Mouse (Mus musculus) megakaryocyte-erythroid progenitor cell, adult 5-6 weeks (primary cell): ENCODE measurements around the gene Crtc1. TPM values are rescaled to one million over a fixed set of nuclear protein-coding genes. Genes with fewer than 3 reads are reported as not detected.

Experiments
- ATAC-seq: replicated peaks from 2 replicates; pipeline ENCODE4 v1.8.0; 2016; ENCODE audit warnings: mild to moderate bottlenecking, inconsistent platforms; ENCODE audit not compliant: severe bottlenecking, poor library complexity, low FRiP score, low TSS enrichment
- total RNA-seq, 2 experiments: library from RNA; stranded (forward) in 1 of 2; stranded (reverse) in 1 of 2; fragments of 200-1000, 215-1000 nt in 1 of 2; fragments of >200 nt in 1 of 2; fragmentation: Nextera tagmentation in 1 of 2; gene quantifications; 2 replicates each; pipeline ENCODE4 v1.2.3; 2014 to 2017

Gene Crtc1
- total RNA-seq, 2 experiments from 2014 or later, result 1.3 to 15.6 TPM

DNA sequence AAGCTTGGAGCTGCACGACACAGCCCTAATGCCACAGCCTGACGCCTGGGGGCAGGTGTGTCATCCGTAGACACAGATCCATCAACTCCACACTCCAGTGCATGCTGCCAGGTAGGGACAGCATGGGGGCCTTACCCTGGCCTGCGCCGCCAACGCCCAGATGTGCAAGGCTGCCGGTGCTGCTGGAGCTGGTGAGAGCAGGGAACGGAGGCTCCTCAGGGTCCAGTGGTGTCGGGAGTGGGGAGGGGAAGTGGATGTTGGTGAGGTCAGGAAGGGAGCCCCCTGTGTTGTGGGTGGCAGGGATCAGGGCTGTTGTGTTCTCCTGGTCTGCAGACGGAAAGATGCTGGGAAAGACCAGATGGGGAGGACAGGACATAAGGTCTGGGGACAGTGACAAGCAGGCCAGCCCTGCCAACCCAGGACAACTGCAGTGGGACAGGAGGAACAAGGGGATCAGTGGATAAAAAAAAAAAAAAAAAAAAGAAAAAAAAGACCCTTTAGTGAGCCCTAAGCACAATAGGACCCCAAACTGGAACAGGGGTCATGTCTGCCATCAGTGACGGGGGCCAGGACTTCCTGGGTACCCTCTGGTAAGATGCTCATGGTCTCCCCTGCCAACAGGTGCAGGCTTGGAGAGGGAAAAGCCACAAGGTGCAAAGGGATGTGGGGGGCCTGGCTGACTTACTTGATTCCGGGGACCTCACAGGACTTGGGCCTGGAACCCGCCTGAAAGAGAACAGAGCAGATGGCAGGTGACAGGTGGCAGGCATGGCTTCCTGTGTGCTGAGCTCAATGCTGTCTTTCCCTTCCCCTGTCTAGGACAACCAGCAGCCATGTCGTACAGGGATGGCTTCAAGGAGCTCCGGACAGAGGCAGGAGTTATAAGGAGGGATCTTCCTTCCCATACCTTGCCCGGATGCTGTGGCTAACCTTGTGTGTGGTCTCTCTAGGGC is 41.5 kb downstream of the Crtc1 start:
- ATAC-seq, result no peak

GRCm38 (mm10) chr8:70396184-70396583 is 43.2 kb downstream of the Crtc1 start:
- no peak for ATAC-seq

DNA sequence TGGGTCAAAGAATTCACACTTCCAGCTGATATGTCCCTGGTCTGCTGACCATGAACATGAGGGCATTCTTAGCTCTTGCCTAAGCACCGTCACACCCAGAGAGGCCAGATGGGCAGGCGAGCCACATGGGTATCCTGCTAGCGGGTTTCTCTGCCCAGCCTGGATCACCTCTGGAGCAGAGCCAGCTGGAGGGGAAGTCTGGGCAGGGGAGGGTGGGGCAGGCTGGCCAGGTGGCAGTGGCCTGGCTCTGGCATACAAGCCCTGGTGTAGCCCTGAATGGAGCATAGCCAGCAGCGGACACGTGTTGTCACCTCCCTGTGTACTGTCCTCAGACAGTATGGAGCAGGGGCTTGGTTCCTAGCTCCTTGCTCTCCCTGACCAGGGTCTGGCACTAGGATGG is 43.7 kb downstream of the Crtc1 start:
- ATAC-seq, result no peak

GRCm38 (mm10) chr8:70394269-70394998 is 44.9 kb downstream of the Crtc1 start:
- no peak for ATAC-seq

- no peak for ATAC-seq
Measured at GRCm38 (mm10) chr8:70393087-70393486, 46.3 kb downstream of the Crtc1 start.

- ATAC-seq, result no peak
Measured at GRCm38 (mm10) chr8:70389678-70390077, 49.7 kb downstream of the Crtc1 start.

GRCm38 (mm10) chr8:70383287-70383686 is 56.1 kb downstream of the Crtc1 start:
- ATAC-seq, result peak; percentile 71

DNA sequence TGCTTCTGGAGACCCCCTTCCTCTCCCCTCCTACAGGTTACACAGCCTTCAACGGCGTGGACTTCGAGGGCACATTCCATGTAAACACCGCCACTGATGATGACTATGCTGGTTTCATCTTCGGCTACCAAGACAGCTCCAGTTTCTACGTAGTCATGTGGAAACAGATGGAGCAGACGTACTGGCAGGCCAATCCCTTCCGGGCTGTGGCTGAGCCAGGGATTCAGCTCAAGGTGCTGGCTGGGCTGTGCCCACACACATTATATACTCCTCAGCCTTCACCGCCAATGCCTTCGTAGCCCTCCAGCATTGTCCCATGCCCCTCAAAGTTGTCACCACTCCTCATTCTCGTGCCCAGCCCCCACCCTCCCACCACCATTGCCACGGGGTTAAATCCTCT is 59.3 kb downstream of the Crtc1 start:
- no peak for ATAC-seq

GRCm38 (mm10) chr8:70377049-70377448 is 62.3 kb downstream of the Crtc1 start:
- no peak for ATAC-seq

DNA sequence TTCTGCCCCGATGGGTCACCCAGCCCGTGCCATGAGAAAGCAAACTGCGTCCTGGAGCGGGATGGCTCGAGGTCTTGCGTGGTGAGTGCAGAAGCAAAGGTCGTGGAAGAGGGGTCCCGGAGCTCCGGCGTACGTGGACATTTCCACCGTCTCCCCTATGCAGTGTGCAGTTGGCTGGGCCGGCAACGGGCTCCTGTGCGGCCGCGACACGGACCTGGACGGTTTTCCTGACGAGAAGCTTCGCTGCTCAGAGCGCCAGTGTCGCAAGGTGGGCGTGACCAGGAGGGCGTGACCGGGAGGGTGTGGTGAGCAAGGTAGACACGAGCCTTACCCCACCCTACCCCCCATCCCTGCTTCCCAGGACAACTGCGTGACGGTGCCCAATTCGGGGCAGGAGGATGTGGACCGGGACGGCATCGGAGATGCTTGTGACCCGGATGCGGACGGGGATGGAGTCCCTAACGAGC is 63.1 kb downstream of the Crtc1 start:
- no peak for ATAC-seq

DNA sequence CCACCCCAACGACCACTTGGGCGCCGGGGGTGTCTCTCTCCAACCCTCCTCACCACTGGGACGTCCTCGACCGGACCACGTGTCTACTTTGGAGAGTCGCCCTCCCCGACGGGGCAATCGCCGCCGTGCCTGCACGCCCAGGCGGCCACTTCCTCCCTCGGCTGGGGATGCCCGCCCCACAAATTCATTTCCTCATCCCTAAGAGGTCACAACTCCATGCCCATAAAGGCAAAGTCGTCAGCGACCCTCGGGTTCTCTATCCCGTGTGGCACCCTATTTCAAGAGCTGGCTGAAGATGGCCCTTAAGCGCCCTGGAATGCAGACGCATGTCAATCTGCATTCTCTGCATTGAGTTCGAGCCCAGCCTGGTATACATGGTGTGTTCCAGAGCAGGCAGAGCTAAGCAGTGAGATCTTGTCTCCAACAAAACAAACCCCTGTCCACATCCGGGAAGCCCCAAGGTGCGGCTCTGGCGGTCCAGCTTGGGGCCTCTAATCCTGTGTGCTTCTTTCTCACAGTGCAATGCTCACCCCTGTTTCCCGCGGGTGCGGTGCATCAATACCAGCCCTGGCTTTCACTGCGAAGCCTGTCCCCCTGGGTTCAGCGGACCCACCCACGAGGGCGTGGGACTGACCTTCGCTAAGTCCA is 64.0 kb downstream of the Crtc1 start:
- ATAC-seq, result no peak

GRCm38 (mm10) chr8:70374318-70374927 is 65.0 kb downstream of the Crtc1 start:
- peak; percentile 56 for ATAC-seq

GRCm38 (mm10) chr8:70373397-70374317 is 65.7 kb downstream of the Crtc1 start, which contains the start of gene Comp:
Gene Comp (plus strand): TSS chr8:70373558.
- ATAC-seq, result no peak

- no peak for ATAC-seq
Measured at GRCm38 (mm10) chr8:70371951-70372350, 67.4 kb downstream of the Crtc1 start.

- ATAC-seq, result no peak
Measured at GRCm38 (mm10) chr8:70370476-70370875, 68.9 kb downstream of the Crtc1 start.

DNA sequence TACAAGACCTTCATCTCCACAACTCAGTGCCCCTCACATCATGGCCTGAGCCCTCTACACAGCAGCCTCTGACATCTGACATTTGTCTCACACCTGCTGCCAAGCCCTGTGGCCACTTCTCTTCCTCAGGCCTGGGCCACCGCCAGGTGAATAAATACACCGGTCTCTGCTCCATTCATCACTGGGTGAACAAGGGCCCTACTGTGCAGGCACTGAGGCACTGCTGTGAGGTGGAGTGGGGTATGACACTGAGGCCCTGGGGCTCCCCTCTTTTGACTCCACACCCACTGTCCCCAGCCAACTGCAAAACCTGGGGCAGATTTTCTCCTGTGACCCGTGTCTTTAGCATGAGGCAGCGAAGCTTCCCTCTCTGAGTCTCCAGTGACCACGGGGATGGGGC is 72.8 kb downstream of the Crtc1 start:
- no peak for ATAC-seq

DNA sequence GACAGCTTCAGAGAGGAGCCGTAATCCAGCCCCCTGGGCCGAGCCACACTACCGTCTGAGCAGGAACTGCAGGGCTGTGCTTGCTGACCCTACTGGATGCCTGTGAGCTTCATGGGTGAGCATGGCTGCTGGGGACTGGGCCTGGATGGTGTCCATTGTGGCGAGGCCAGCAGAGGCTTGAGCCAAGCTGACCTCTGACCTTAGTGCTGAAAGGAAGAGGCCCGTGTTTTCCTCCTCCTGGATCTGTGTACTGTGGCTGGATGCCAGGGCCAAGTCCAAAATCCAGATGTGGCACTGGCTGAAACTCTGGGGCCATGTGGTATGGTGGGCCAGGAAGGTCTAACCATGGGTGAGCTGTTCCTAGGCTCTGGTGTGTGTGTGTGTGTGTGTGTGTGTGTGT is 75.3 kb downstream of the Crtc1 start:
- no peak for ATAC-seq

DNA sequence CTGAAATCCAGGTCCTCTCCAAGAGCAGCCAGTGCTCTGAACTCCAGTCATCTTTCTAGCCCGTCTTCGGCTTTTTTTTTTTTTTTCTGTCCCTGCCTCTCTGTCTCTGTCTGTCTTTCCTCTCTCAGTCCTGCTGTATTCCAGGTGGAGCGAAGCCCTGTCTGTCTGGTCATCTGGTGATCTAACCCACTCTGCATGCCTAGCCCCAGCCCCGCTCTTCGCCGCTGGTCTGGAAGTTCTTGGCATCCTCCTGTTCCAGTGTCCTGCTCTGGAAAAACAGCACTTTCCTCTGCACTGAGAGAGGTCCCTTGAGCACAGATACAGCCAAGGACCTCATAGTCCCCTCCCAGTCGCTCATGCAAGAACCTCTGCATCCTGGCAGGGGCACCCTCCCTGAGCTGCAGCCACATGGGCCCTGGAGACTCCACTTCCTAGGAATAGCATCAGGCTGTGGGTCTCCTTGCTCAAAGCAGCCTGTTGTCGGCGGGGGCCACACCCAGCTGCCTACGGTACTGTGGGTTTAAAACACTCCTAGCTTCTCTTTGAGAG is 77.8 kb downstream of the Crtc1 start:
- ATAC-seq, result no peak
